Mouse (Mus musculus) neural tube, embryonic 10.5 days (tissue): ENCODE measurements at regions not wholly inside any gene's neighbourhood (a gene's known extent, or its start where the extent isn't known, plus 50 kb on each side); places are given as distances from the start of the nearest gene placed in this dataset.
A peak's percentile ranks its signal among the peaks of the same experiment; 100 is the strongest.
"Not testable (repeated sequence)": the region's sequence is repeated elsewhere in the genome, so short reads cannot be mapped to it uniquely, and the experiment has no call there.

Experiments used
- DNase-seq: peaks from one replicate; pipeline ENCODE4 v3.0.0-alpha.2; 2017; ENCODE audit warnings: low spot score; ENCODE audit errors: extremely low spot score

GRCm38 (mm10) chr10:120284785-120285184, 57.9 kb downstream of the Llph start:
- no peak for DNase-seq

- DNase-seq: no peak
Measured at GRCm38 (mm10) chr10:120291912-120292311, 65.0 kb downstream of the Llph start.

- DNase-seq: not testable (repeated sequence)
Measured at GRCm38 (mm10) chr10:120293381-120293780, 66.5 kb downstream of the Llph start.

GRCm38 (mm10) chr10:120294487-120294886, 67.6 kb downstream of the Llph start:
- peak; percentile 48 for DNase-seq

- no peak for DNase-seq
Measured at GRCm38 (mm10) chr10:120297311-120297710, 70.4 kb downstream of the Llph start.

- DNase-seq: no peak
Measured at GRCm38 (mm10) chr10:120298293-120298927, 71.5 kb downstream of the Llph start.

- no peak for DNase-seq
Measured at GRCm38 (mm10) chr10:120306010-120306409, 79.1 kb downstream of the Llph start.

GRCm38 (mm10) chr10:120308681-120309080, 81.8 kb downstream of the Llph start:
- no peak for DNase-seq
